Mouse (Mus musculus) embryo, embryonic 11.5 days (tissue): ENCODE results near the gene Gpsm3.

Experiments
- DNase-seq: peaks from one replicate; pipeline ENCODE4 v3.0.0-alpha.2; 2012; ENCODE audit warnings: low read depth, low spot score

Gpsm3 gene

GRCm38 (mm10) chr17:34582528-34582927 lies 7.1 kb upstream of the Gpsm3 start:
- DNase-seq, result no peak

- no peak for DNase-seq
These were observed 6.2 kb upstream of the Gpsm3 start for GRCm38 (mm10) chr17:34583397-34583796.

GRCm38 (mm10) chr17:34583819-34584218 lies 5.8 kb upstream of the Gpsm3 start:
- DNase-seq, result no peak

GRCm38 (mm10) chr17:34585121-34585520 lies 4.5 kb upstream of the Gpsm3 start:
- no peak for DNase-seq

GRCm38 (mm10) chr17:34585877-34586771 lies 3.5 kb upstream of the Gpsm3 start:
- no peak for DNase-seq

- peak; percentile 84 for DNase-seq
These were observed 2.7 kb upstream of the Gpsm3 start for GRCm38 (mm10) chr17:34586796-34587422.

GRCm38 (mm10) chr17:34587423-34587811 lies 2.2 kb upstream of the Gpsm3 start:
- DNase-seq, result peak; percentile 92

- DNase-seq, result no peak
These were observed 1.8 kb upstream of the Gpsm3 start for GRCm38 (mm10) chr17:34587814-34588213.

GRCm38 (mm10) chr17:34588767-34589166 lies 839 bp upstream of the Gpsm3 start:
- no peak for DNase-seq

- DNase-seq, result no peak
These were observed 400 bp upstream of the Gpsm3 start for GRCm38 (mm10) chr17:34589206-34589605.

- DNase-seq, result no peak
These were observed 765 bp downstream of the Gpsm3 start for GRCm38 (mm10) chr17:34590154-34590987.

GRCm38 (mm10) chr17:34591029-34591993 lies 1.7 kb downstream of the Gpsm3 start, which contains the start of gene Pbx2:
TSS of gene Pbx2 (plus strand) at chr17:34591266.
- no peak for DNase-seq

GRCm38 (mm10) chr17:34591994-34592375 lies 2.4 kb downstream of the Gpsm3 start:
- peak; percentile 83 for DNase-seq

- DNase-seq, result no peak
These were observed 3.3 kb downstream of the Gpsm3 start for GRCm38 (mm10) chr17:34592581-34593549.

- DNase-seq, result no peak
These were observed 4.3 kb downstream of the Gpsm3 start for GRCm38 (mm10) chr17:34593752-34594525.

- no peak for DNase-seq
These were observed 6.5 kb downstream of the Gpsm3 start for GRCm38 (mm10) chr17:34596098-34596497.

- no peak for DNase-seq
These were observed 8.0 kb downstream of the Gpsm3 start, which contains the start of gene Ager for GRCm38 (mm10) chr17:34597566-34598095. TSS of gene Ager (plus strand) at chr17:34597862.

- no peak for DNase-seq
These were observed 10.3 kb downstream of the Gpsm3 start for GRCm38 (mm10) chr17:34599891-34600290.

- no peak for DNase-seq
These were observed 12.2 kb downstream of the Gpsm3 start for GRCm38 (mm10) chr17:34601796-34602195.
